Mouse (Mus musculus) ES-Bruce4 (cell line): Measurements from ENCODE around the gene Prdx2.
A peak's percentile ranks its signal among the peaks of the same experiment; 100 is the strongest.

Experiments used
- CTCF ChIP-seq: IDR thresholded peaks from one replicate; pipeline ENCODE4 v1.8.1; 2011; ENCODE audit warnings: low read depth, low read length
- POLR2A ChIP-seq: IDR thresholded peaks from one replicate; pipeline ENCODE4 v1.8.1; 2011; ENCODE audit warnings: low read length; ENCODE audit not compliant: insufficient read depth

DNA sequence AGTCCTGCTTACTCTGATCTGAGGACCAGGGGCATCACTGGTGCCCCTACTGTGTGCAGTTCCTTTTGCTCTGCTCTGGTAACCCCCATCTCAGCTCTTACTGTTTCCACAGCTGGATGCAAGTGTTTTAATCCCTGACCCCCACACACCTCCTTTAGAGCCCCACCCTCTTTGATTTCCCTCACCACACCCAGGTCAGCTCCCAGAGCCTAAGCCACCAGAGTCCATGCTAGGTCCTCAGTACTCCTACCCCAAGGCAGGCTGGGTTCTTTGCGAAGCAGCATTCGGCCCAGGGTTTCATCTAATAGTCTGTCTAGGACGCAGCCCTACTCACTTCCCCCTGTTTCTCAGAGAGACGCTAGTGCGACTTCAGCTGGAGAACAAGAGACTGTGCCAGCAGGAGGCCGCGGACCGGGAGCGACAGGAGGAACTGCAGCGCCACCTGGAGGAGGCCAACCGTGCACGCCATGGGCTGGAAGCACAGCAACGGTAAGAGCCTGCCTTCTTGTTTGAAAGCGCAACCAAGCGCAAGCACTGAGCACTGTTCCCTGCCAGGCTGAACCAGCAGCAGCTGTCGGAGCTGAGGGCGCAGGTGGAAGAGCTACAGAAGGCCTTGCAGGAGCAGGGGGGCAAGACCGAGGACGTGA, 28.4 kb downstream of the Prdx2 start:
- TF ChIP-seq CTCF (peak; percentile 99), POLR2A (no peak)
